Mouse (Mus musculus): ENCODE results near the gene Sept9. TPM values are rescaled to one million over a fixed set of nuclear protein-coding genes. Genes with fewer than 3 reads are reported as not detected.

Gene Sept9
- total and polyA plus RNA-seq, 2 experiments from 2014 or later, result 112 TPM

DNA sequence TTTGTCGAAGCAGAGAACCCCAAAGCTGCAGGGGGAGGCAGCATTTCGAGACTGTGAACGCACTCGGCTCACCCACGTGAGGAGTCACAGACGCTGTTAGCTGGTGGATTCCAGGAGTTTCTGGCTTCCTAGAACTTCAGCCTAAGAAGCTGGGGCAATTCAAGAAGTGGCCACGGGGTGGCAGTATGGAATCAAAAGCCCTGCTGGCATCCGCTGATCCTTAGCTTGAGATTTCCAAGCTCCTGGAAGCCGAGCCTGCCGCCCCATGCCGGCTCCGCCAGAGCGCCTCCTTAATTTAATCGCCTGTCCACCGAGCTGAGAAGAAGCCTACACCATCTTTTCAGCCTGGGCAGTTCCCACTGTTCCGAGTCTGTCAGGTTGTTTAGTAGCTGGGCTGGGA is 185.4 kb downstream of the Sept9 start:
- no peaks in the 10 kb centered on the region; the same call in 1 of the 2 replicates for H3K27me3 ChIP-seq (ENCODE audit: insufficient read depth, low read length)
- ATAC-seq (peak; percentile 64; the same call in 1 of the 2 replicates), DNase-seq (peak; percentile 96)
- H3K4me3 ChIP-seq (ENCODE audit: low read depth, low read length), result 0 out of 2 replicates have a peak overlapping the region, but pooled peaks have one; percentile 9
- peak overlapping the region; percentile 6; the same call in 1 of the 2 replicates for H3K4me2 ChIP-seq (ENCODE audit: low read depth)
- H3K36me3 ChIP-seq (ENCODE audit: insufficient read depth), result no peaks in the 10 kb centered on the region
- no peaks in the 10 kb centered on the region for H3K9me3 ChIP-seq (ENCODE audit: low read length)
- WGBS, result under 1% methylated on average over 16 of the region's 16 CpGs
- H3K4me1 ChIP-seq (ENCODE audit: insufficient read depth), result no peaks in the 10 kb centered on the region
- TF ChIP-seq CTCF (IDR thresholded peaks at IDR 0.05; ENCODE audit: low read depth), result peak; percentile 93
- no peak overlapping the region for H3K27ac ChIP-seq (ENCODE audit: low read depth, low read length)
- H3K9ac ChIP-seq, result no peak overlapping the region

- 26% methylated on average over 15 of the region's 15 CpGs for WGBS
- Histone ChIP-seq H3K36me3 (ENCODE audit: insufficient read depth) (no peaks in the 10 kb centered on the region), H3K9ac (no peak overlapping the region), H3K9me3 (ENCODE audit: low read length) (no peaks in the 10 kb centered on the region), H3K27me3 (ENCODE audit: insufficient read depth, low read length) (no peaks in the 10 kb centered on the region; the same call in 1 of the 2 replicates), H3K4me2 (ENCODE audit: low read depth) (0 out of 2 replicates have a peak overlapping the region, but pooled peaks have one; percentile 6), H3K4me3 (ENCODE audit: low read depth, low read length) (no peak overlapping the region), H3K27ac (ENCODE audit: low read depth, low read length) (no peak overlapping the region), H3K4me1 (ENCODE audit: insufficient read depth) (no peaks in the 10 kb centered on the region)
- DNase-seq (no peak), ATAC-seq (no peak)
- TF ChIP-seq CTCF (IDR thresholded peaks at IDR 0.05; ENCODE audit: low read depth), result no peak
Measured at GRCm38 (mm10) chr11:117385331-117386103, 186.1 kb downstream of the Sept9 start.

DNA sequence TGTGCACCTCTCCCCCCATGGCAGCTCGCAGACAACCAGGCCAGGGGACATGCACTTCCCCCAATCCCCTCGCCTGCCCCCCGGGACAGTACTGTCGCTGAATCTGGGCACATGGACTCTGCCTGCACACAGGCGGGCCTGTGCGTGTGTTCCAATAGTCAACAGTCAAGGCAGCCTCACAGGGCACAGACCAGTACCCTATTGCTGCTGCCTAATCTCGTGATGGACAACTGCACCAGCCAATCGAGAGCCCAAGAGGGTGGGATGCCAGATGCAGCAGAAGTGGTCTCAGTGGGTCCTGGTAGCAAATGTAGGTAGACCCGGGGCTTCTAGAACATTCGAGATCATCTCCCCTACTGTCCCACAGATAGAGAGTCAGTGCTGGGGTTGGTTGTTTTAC is 187.8 kb downstream of the Sept9 start:
- Histone ChIP-seq H3K36me3 (ENCODE audit: insufficient read depth) (no peaks in the 10 kb centered on the region), H3K9ac (no peak overlapping the region), H3K27ac (ENCODE audit: low read depth, low read length) (no peak overlapping the region), H3K4me3 (ENCODE audit: low read depth, low read length) (no peak overlapping the region), H3K4me1 (ENCODE audit: insufficient read depth) (no peaks in the 10 kb centered on the region), H3K27me3 (ENCODE audit: insufficient read depth, low read length) (no peaks in the 10 kb centered on the region; the same call in 1 of the 2 replicates), H3K9me3 (ENCODE audit: low read length) (no peaks in the 10 kb centered on the region), H3K4me2 (ENCODE audit: low read depth) (no peak overlapping the region)
- WGBS, result 71% methylated on average over 10 of the region's 10 CpGs
- TF ChIP-seq CTCF (IDR thresholded peaks at IDR 0.05; ENCODE audit: low read depth), result no peak
- 0 out of 2 replicates have a peak, but pooled peaks have one; percentile 36 for ATAC-seq
- no peak for DNase-seq

- 31% methylated on average over 12 of the region's 12 CpGs for WGBS
- no peaks in the 10 kb centered on the region; the same call in 1 of the 2 replicates for H3K27me3 ChIP-seq (ENCODE audit: insufficient read depth, low read length)
- no peak overlapping the region for H3K4me3 ChIP-seq (ENCODE audit: low read depth, low read length)
- H3K36me3 ChIP-seq (ENCODE audit: insufficient read depth), result no peaks in the 10 kb centered on the region
- no peak for DNase-seq
- H3K27ac ChIP-seq (ENCODE audit: low read depth, low read length), result no peak overlapping the region
- H3K4me2 ChIP-seq (ENCODE audit: low read depth), result no peak overlapping the region
- H3K9me3 ChIP-seq (ENCODE audit: low read length), result no peaks in the 10 kb centered on the region
- TF ChIP-seq CTCF (IDR thresholded peaks at IDR 0.05; ENCODE audit: low read depth), result peak; percentile 70
- peaks cover 13% of the 10 kb centered on the region; the same call in 1 of the 2 replicates for H3K4me1 ChIP-seq (ENCODE audit: insufficient read depth)
- H3K9ac ChIP-seq, result no peak overlapping the region
- no peak for ATAC-seq
Measured at GRCm38 (mm10) chr11:117390001-117390402, 190.5 kb downstream of the Sept9 start.

DNA sequence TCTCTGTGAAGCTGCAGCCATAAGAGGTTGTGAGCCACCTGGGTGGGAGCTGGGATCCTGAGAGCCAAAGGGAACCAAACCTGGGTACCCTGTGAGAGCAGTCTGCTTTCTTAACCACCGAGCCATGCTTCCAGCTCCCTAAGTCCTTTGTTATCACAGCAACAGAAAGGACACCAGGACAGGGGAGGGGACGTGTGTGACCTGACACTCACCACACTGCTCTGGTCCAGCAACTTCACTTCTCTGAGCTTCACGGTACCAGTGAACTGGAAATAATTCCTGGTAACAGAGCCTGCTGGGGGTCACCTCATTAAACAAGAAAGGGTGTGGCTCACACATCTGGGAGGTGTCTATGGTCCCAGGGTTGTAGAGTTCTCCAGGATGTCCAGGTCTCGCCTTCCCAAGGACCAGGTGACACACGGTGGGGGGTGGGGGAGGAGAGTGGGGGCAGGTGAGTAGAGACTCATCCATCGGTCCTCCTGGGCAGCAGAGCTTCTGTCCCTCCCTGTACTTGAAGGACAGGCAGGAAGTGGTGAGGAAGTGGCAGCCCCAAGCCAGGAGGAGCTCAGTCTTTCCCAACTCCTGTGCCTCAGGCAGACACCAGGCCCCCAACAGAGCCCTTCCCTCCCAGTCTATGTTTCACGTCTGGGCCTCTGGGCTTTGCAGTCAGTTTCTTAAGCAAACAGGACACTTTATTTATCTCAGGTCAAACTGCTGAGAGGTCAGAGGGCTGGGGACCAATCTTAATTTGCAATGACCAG is 191.5 kb downstream of the Sept9 start:
- no peak overlapping the region for H3K4me3 ChIP-seq (ENCODE audit: low read depth, low read length)
- peaks cover 15% of the 10 kb centered on the region; the same call in 1 of the 2 replicates for H3K4me1 ChIP-seq (ENCODE audit: insufficient read depth)
- no peaks in the 10 kb centered on the region; the same call in 1 of the 2 replicates for H3K27me3 ChIP-seq (ENCODE audit: insufficient read depth, low read length)
- DNase-seq, result no peak
- TF ChIP-seq CTCF (IDR thresholded peaks at IDR 0.05; ENCODE audit: low read depth), result no peak
- no peak overlapping the region for H3K9ac ChIP-seq
- no peak overlapping the region for H3K4me2 ChIP-seq (ENCODE audit: low read depth)
- no peak overlapping the region for H3K27ac ChIP-seq (ENCODE audit: low read depth, low read length)
- no peak for ATAC-seq
- no peaks in the 10 kb centered on the region for H3K9me3 ChIP-seq (ENCODE audit: low read length)
- H3K36me3 ChIP-seq (ENCODE audit: insufficient read depth), result no peaks in the 10 kb centered on the region
- 31% methylated on average over 6 of the region's 7 CpGs for WGBS

DNA sequence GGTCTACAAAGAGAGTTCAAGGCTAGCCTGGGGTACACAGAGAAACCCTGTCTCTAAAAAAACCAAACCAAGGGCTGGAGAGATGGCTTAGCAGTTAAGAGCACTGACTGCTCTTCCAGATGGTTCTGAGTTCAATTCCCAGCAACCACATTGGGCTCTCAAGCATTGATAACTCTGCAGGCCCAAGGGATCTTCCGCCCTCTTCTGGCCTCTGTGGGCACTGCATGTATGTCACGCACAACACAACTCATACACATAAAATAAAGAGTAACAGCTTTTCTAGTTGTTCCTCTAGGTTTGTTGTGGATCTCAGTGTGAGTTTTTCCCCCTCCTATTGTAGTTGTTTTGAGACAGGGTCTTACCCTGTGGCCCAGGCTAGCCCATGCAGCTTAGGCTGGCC is 192.8 kb downstream of the Sept9 start:
- WGBS, result 88% methylated on average over 2 of the region's 2 CpGs

More for the DNA sequence above, 192.8 kb downstream of the Sept9 start:
- Histone ChIP-seq H3K27ac (ENCODE audit: low read depth, low read length) (no peak overlapping the region), H3K9me3 (ENCODE audit: low read length) (no peaks in the 10 kb centered on the region), H3K9ac (no peak overlapping the region), H3K27me3 (ENCODE audit: insufficient read depth, low read length) (no peaks in the 10 kb centered on the region), H3K4me2 (ENCODE audit: low read depth) (no peak overlapping the region), H3K36me3 (ENCODE audit: insufficient read depth) (no peaks in the 10 kb centered on the region), H3K4me1 (ENCODE audit: insufficient read depth) (peaks cover 15% of the 10 kb centered on the region; the same call in 1 of the 2 replicates), H3K4me3 (ENCODE audit: low read depth, low read length) (no peak overlapping the region)
- TF ChIP-seq CTCF (IDR thresholded peaks at IDR 0.05; ENCODE audit: low read depth), result peak; percentile 45
- DNase-seq (no peak), ATAC-seq (no peak)
